Mouse (Mus musculus) heart, postnatal 0 days (tissue): ENCODE measurements at regions not wholly inside any gene's neighbourhood (a gene's known extent, or its start where the extent isn't known, plus 50 kb on each side); places are given as distances from the start of the nearest gene placed in this dataset.

Source experiments
- CTCF ChIP-seq: IDR thresholded peaks from 2 replicates; pipeline ENCODE4 v1.5.1; 2016; ENCODE audit warnings: antibody characterized with exemption, control low read depth, low read depth
- EP300 ChIP-seq: IDR thresholded peaks from 2 replicates; pipeline ENCODE4 v1.6.1; 2016; ENCODE audit warnings: antibody characterized with exemption, low read depth

GRCm38 (mm10) chr8:126813621-126814020 lies 132.0 kb downstream of the Tomm20 start:
- TF ChIP-seq CTCF: no peak; the same call in 1 of the 2 replicates
- no peak for TF ChIP-seq EP300
